Mouse (Mus musculus) CD4-positive, CD25-positive, alpha-beta regulatory T cell, adult 9 weeks (primary cell): ENCODE measurements around the gene Txndc15. TPM values are rescaled to one million over a fixed set of nuclear protein-coding genes. Genes with fewer than 3 reads are reported as not detected.

Source experiments
- polyA plus RNA-seq: library from polyadenylated mRNA; unstranded; fragments of 100-300 nt; shearing (Covaris generic); gene quantifications from one replicate; pipeline ENCODE4 v1.2.1, GENCODE M21; 2017

Gene Txndc15
- 69.1 TPM for polyA plus RNA-seq

DNA sequence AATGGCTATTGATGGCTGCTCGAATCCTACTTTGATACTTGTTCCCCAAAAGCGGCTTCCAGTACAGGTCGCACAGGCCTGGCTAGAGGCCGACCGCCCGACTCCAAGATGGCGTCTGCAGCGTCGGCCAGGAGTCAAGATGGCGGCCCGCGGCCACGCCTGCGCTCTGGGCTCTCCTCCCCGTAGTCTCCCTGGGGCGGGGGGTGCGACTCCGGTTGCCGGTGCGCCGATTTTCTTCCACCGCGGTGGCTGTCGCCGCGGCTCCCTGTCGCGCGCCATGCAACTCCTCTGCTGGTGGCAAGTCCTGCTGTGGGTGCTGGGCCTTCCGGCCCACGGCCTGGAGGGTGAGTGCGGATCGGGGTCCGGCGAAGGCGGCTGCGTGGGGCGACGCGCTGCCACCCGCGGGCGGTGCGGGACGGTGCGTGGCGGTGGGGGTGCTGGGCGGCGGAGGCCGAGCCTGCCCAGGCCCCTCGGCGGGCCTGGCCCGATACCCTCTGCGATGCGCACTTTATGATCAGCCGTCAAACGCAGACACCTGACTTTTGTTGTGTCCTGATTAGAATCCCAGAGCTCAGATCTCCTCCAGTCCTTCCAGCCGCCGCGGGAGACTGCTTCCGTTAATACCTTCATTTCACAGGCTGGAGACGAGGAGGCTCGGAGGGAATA, at the start of gene Txndc15:
TSS of gene Txndc15 (plus strand) at position 150 of the 666 bp plus-strand sequence.

DNA sequence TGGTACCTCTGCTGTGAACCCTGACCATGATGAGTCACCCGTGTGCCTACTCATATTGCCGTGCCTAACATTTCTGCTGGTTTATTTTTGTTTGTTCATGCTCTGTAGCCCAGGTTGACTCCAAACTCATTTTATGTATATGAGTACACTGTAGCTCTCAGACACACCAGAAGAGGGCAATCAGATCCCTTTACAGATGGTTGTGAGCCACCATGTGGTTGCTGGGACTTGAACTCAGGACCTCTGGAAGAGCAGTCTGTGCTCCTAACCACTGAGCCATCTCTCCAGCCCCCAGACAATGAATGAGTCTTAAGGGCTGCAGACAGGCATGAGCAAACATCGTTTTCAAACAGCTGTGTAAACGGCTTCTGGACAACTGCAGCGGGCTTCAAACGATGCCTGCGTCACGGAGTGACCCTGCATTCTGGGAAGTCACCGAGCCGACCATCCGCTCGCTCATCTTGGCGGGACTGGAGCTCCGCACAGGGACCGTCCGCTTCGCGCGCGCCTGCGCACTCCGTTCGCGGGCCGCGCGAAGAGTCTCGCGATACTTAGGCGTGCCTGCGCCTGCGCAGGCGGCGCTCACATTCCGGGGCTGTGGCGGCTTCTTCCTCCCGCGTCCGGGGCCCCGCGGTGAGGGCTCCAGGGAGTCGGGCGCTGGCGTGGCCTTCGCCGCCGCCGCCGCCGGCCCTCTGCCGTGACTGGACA, 21.8 kb upstream of the Txndc15 start, which contains the start of gene B230219D22Rik:
TSS of gene B230219D22Rik (plus strand) at position 590 of the 708 bp plus-strand sequence.

DNA sequence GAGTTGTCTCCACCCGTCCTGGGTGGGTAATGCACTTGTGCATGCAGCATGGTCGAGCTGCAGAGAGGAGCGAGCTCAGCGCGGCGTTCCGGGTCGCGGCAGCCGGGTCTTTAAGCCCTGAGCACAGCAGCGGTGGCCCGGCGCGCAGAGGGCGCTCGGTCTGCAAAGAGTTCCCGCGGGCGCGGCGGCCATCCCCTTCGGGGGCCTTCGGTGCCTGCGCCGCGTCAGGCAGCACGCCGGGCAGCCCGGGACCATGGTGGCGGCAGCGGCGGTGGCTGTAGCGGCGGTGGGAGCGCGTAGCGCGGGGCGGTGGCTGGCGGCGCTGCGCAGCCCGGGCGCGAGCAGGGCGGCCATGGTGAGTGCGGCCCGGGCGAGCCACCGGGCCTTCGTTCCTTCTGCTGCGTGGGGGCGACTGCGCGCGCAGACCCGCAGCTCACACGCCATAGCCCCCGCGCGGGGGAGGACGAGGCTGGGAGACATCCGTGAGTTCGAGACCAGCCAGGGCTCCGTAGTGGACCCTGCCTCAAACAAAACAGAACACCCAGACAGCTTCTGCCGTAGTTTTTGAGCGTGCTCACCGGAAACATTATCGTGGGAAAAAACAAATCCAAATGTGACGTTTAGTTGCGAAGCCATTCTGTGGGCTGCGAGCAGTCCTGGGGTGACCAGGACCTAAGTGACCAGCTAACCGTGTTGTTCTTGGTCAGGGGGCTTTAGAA, 12.8 kb downstream of the Txndc15 start, which contains the start of gene Pcbd2:
TSS of gene Pcbd2 (plus strand) at position 249 of the 719 bp plus-strand sequence.

Other genes with a start within 250 kb of the Txndc15 start
- gene Dbn1, start 226.5 kb upstream of the Txndc15 start, polyA plus RNA-seq = not detected
- gene Pdlim7, start 201.0 kb upstream of the Txndc15 start, polyA plus RNA-seq = 16.3 TPM
- 2.0 TPM for gene Dok3, start 185.4 kb upstream of the Txndc15 start, polyA plus RNA-seq
- gene Ddx41, start 178.0 kb upstream of the Txndc15 start, polyA plus RNA-seq = 86.5 TPM
- gene Fam193b, start 143.5 kb upstream of the Txndc15 start, polyA plus RNA-seq = 24.6 TPM
- gene Tmed9, start 140.9 kb upstream of the Txndc15 start, polyA plus RNA-seq = 347 TPM
- 46.3 TPM for gene B4galt7, start 114.8 kb upstream of the Txndc15 start, polyA plus RNA-seq
- 42.0 TPM for gene Caml, start 91.6 kb upstream of the Txndc15 start, polyA plus RNA-seq
- gene Ddx46, start 79.6 kb upstream of the Txndc15 start, polyA plus RNA-seq = 87.5 TPM
- gene B230219D22Rik, start 21.5 kb upstream of the Txndc15 start, polyA plus RNA-seq = 8.5 TPM
- gene Pcbd2, start 12.7 kb downstream of the Txndc15 start, polyA plus RNA-seq = 7.5 TPM
- gene Catsper3, start 69.9 kb downstream of the Txndc15 start, polyA plus RNA-seq = not detected
- gene Pitx1, start 121.5 kb downstream of the Txndc15 start, polyA plus RNA-seq = not detected